Comparison of ENCODE assay signal across 12 mouse cellular contexts in the genomic region with DNA sequence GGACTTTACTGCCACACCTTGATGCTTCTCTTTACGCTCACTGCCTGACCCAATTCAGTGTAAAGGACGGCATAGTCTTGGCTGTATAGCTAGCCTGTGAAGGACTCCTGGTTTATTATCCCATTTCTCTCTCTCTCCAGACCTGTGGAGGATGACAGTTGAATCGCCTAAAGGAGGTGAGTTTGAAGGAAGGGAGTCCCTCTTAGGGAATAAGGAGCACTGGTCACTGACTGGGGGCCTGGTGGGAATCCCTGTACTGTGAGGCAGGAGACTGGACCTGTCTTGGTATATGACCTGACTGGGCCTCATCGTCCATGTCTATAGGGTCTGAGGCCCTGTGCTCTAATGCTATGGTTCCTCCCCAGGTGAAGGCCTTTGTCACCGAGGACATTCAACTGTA. TPM values are rescaled to one million over a fixed set of nuclear protein-coding genes. Genes with fewer than 3 reads are reported as not detected.
A peak's percentile ranks its signal among the peaks of the same experiment; 100 is the strongest.
DNase-seq lines count a peak whose midpoint lies in the region; ATAC-seq and TF ChIP-seq lines count a peak whose summit lies in the region.
"Had no signal": no experiment of that assay in that cellular context is flagged by ENCODE, and none has a peak within 500 bp of the region (broad histone marks: within the 10 kb centered on the region; RNA-seq: fewer than 3 reads in every experiment).

No protein-coding gene starts in this region.

- peak overlapping the region; percentile 73; the same call in 1 of the 2 replicates for H3K4me2 ChIP-seq in kidney, embryonic 16.5 days (replicated peaks; ENCODE audit: low read depth, low read length)
- peak overlapping the region; percentile 60 for H3K4me2 ChIP-seq in limb, embryonic 15.5 days

- no peak for DNase-seq in gastrocnemius, adult 2 months
- no peak for DNase-seq in gastrocnemius, postnatal 14 days
- no peak for DNase-seq in kidney, adult 18-20 months
- no peak for DNase-seq in embryonic facial prominence, embryonic 10.5 days (ENCODE audit: low spot score)
- no peak for DNase-seq in liver
- no peak for DNase-seq in adrenal gland, adult 2 months
- DNase-seq: kidney, adult 2 months; right cerebral cortex, postnatal 14 days; thymus, adult 18-20 months had no signal

- peaks cover 28% of the 10 kb centered on the region for H3K4me1 ChIP-seq in kidney, embryonic 16.5 days (ENCODE audit: insufficient read depth, low read length)
- peaks cover 37% of the 10 kb centered on the region for H3K4me1 ChIP-seq in embryonic facial prominence, embryonic 10.5 days
- peaks cover 35% of the 10 kb centered on the region for H3K4me1 ChIP-seq in limb, embryonic 15.5 days

- whole genome bisulfite sequencing in kidney, embryonic 16.5 days = 75% methylated on average over 5 of the region's 5 CpGs
- 81% methylated on average over 5 of the region's 5 CpGs for WGBS in embryonic facial prominence, embryonic 10.5 days
- WGBS in limb, embryonic 15.5 days = 80% methylated on average over 5 of the region's 5 CpGs

- intact Hi-C loops in gastrocnemius, adult 2 months (cut with DNase I) = loop anchor here (10.0 kb wide), 1 partner anchor 131 kb away; no protein-coding TSS in a partner anchor
- intact Hi-C loops in gastrocnemius, postnatal 14 days (cut with DNase I; ENCODE audit: low total_unique reads) = loop anchor here (2.0 kb wide), 1 partner anchor 41 kb away; no protein-coding TSS in a partner anchor

- H3K27me3 ChIP-seq in kidney, embryonic 16.5 days (ENCODE audit: insufficient read depth, low read length) = peaks cover 2% of the 10 kb centered on the region; the same call in 1 of the 2 replicates
- peaks cover 44% of the 10 kb centered on the region for H3K27me3 ChIP-seq in embryonic facial prominence, embryonic 10.5 days (replicated peaks; ENCODE audit: low read depth, poor library complexity, severe bottlenecking)
- peaks cover 4% of the 10 kb centered on the region; the same call in 1 of the 2 replicates for H3K27me3 ChIP-seq in limb, embryonic 15.5 days

- peak overlapping the region; percentile 86 for H3K4me3 ChIP-seq in gastrocnemius, adult 2 months
- 0 out of 2 replicates have a peak overlapping the region, but pooled peaks have one; percentile 62 for H3K4me3 ChIP-seq in kidney, embryonic 16.5 days (ENCODE audit: low read length)
- H3K4me3 ChIP-seq in embryonic facial prominence, embryonic 10.5 days = 0 out of 2 replicates have a peak overlapping the region, but pooled peaks have one; percentile 67
- peak overlapping the region; percentile 55 for H3K4me3 ChIP-seq in limb, embryonic 15.5 days

- 0 out of 2 replicates have a peak overlapping the region, but pooled peaks have one; percentile 1 for H3K9ac ChIP-seq in kidney, embryonic 16.5 days (replicated peaks; ENCODE audit: low read length)
- H3K9ac ChIP-seq in limb, embryonic 15.5 days = no peak overlapping the region

- no peak for TF ChIP-seq CTCF in gastrocnemius, adult 2 months (IDR thresholded peaks at IDR 0.05)

- peak overlapping the region; percentile 87 for H3K27ac ChIP-seq in gastrocnemius, adult 2 months
- no peak overlapping the region for H3K27ac ChIP-seq in kidney, embryonic 16.5 days (ENCODE audit: low read length)
- H3K27ac ChIP-seq in embryonic facial prominence, embryonic 10.5 days (replicated peaks) = no peak overlapping the region
- H3K27ac ChIP-seq in limb, embryonic 15.5 days = no peak overlapping the region

- peaks cover 15% of the 10 kb centered on the region; the same call in 1 of the 2 replicates for H3K36me3 ChIP-seq in kidney, embryonic 16.5 days (ENCODE audit: insufficient read depth, low read length)
- peaks cover 22% of the 10 kb centered on the region for H3K36me3 ChIP-seq in embryonic facial prominence, embryonic 10.5 days (replicated peaks)
- H3K36me3 ChIP-seq in limb, embryonic 15.5 days = peaks cover 21% of the 10 kb centered on the region

- no peaks in the 10 kb centered on the region for H3K9me3 ChIP-seq in kidney, embryonic 16.5 days (ENCODE audit: low read length)
- no peaks in the 10 kb centered on the region for H3K9me3 ChIP-seq in embryonic facial prominence, embryonic 10.5 days
- no peaks in the 10 kb centered on the region for H3K9me3 ChIP-seq in limb, embryonic 15.5 days

- ATAC-seq in kidney, embryonic 16.5 days (ENCODE audit: low FRiP score, low TSS enrichment) = no peak
- no peak for ATAC-seq in limb, embryonic 15.5 days (ENCODE audit: insufficient number of reproducible peaks, low FRiP score, low TSS enrichment, low read depth)
- ATAC-seq: forebrain, embryonic 14.5 days had no signal

RNA-seq across cellular contexts. Expression of a gene that starts 1.6 kb away (rescaled TPM):
- total RNA-seq in gastrocnemius, adult 2 months (2021) = 10 to 100 TPM; 11.6 to 17.5 TPM
- 10 to 100 TPM; 27.5 to 38.5 TPM for total RNA-seq in gastrocnemius, postnatal 14 days (2021)
- 113 and 114 TPM in 2 replicates for polyA plus RNA-seq in kidney, embryonic 16.5 days (2015; fragmentation: Nextera tagmentation; extraction: Ambion mirVana)
- 39.3 and 50.2 TPM in 2 replicates for polyA plus RNA-seq in embryonic facial prominence, embryonic 10.5 days (2016; fragmentation: Nextera tagmentation; extraction: Ambion mirVana)
- polyA plus RNA-seq in limb, embryonic 15.5 days (2015; fragmentation: Nextera tagmentation; extraction: Ambion mirVana) = 215 and 226 TPM in 2 replicates
- total RNA-seq in adrenal gland, adult 2 months (2021) = 10 to 100 TPM; 31.7 to 54.5 TPM
- 89.0 and 131 TPM in 2 replicates for polyA plus RNA-seq in adrenal gland, adult 2 months (2012; rRNA removed)

RNA-seq across cellular contexts. Expression of a gene that starts 11.5 kb away (rescaled TPM):
- 1 to 10 TPM; 2.3 to 5.7 TPM for total RNA-seq in gastrocnemius, adult 2 months (2021)
- total RNA-seq in gastrocnemius, postnatal 14 days (2021) = 1 to 10 TPM; 1.9 to 2.9 TPM
- polyA plus RNA-seq in kidney, embryonic 16.5 days (2015; fragmentation: Nextera tagmentation; extraction: Ambion mirVana) = 2.8 and 3.1 TPM in 2 replicates
- polyA plus RNA-seq in embryonic facial prominence, embryonic 10.5 days (2016; fragmentation: Nextera tagmentation; extraction: Ambion mirVana) = 0.13 and 0.25 TPM in 2 replicates
- polyA plus RNA-seq in limb, embryonic 15.5 days (2015; fragmentation: Nextera tagmentation; extraction: Ambion mirVana) = 0.65 and 0.79 TPM in 2 replicates
- total RNA-seq in adrenal gland, adult 2 months (2021) = 1 to 10 TPM in 1 of 2 experiments, under 1 TPM in 1; 0.72 to 1.8 TPM
- polyA plus RNA-seq in adrenal gland, adult 2 months (2012; rRNA removed) = 1.8 and 2.6 TPM in 2 replicates

RNA-seq across cellular contexts. Expression of a gene that starts 24.3 kb away (rescaled TPM):
- 100 to 1,000 TPM in 1 of 2 experiments, 10 to 100 TPM in 1; 70.3 to 119 TPM for total RNA-seq in gastrocnemius, adult 2 months (2021)
- total RNA-seq in gastrocnemius, postnatal 14 days (2021) = 100 to 1,000 TPM in 1 of 2 experiments, 10 to 100 TPM in 1; 96.8 to 123 TPM
- 110 and 116 TPM in 2 replicates for polyA plus RNA-seq in kidney, embryonic 16.5 days (2015; fragmentation: Nextera tagmentation; extraction: Ambion mirVana)
- polyA plus RNA-seq in embryonic facial prominence, embryonic 10.5 days (2016; fragmentation: Nextera tagmentation; extraction: Ambion mirVana) = 40.5 and 42.6 TPM in 2 replicates
- polyA plus RNA-seq in limb, embryonic 15.5 days (2015; fragmentation: Nextera tagmentation; extraction: Ambion mirVana) = 81.7 and 136 TPM in 2 replicates
- total RNA-seq in adrenal gland, adult 2 months (2021) = 10 to 100 TPM; 45.1 to 59.8 TPM
- polyA plus RNA-seq in adrenal gland, adult 2 months (2012; rRNA removed) = 33.2 and 36.2 TPM in 2 replicates

RNA-seq across cellular contexts. Expression of a gene that starts 28.0 kb away (rescaled TPM):
- not detected for total RNA-seq in gastrocnemius, adult 2 months (2021)
- total RNA-seq in gastrocnemius, postnatal 14 days (2021) = under 1 TPM in 1 of 2 experiments, not detected in 1; 0.09 TPM
- 0.32 and 0.56 TPM in 2 replicates for polyA plus RNA-seq in kidney, embryonic 16.5 days (2015; fragmentation: Nextera tagmentation; extraction: Ambion mirVana)
- polyA plus RNA-seq in embryonic facial prominence, embryonic 10.5 days (2016; fragmentation: Nextera tagmentation; extraction: Ambion mirVana) = 1.6 and 2.0 TPM in 2 replicates
- polyA plus RNA-seq in limb, embryonic 15.5 days (2015; fragmentation: Nextera tagmentation; extraction: Ambion mirVana) = 1.6 and 2.3 TPM in 2 replicates
- under 1 TPM in 1 of 2 experiments, not detected in 1; 0.14 TPM for total RNA-seq in adrenal gland, adult 2 months (2021)
- 0.52 and 0.65 TPM in 2 replicates for polyA plus RNA-seq in adrenal gland, adult 2 months (2012; rRNA removed)
